Mouse (Mus musculus) limb, embryonic 14.5 days (tissue): ENCODE results near the gene Abca17. TPM values are rescaled to one million over a fixed set of nuclear protein-coding genes. Genes with fewer than 3 reads are reported as not detected.

Source experiments
- ATAC-seq: fragments of 200-750 bp; cut with Nextera tagmentation; 2 replicates; pipeline ENCODE4 v1.8.0; 2017; ENCODE audit warnings: low read depth, moderate number of reproducible peaks, moderate TSS enrichment; ENCODE audit not compliant: low FRiP score
- DNase-seq: peaks from one replicate; pipeline ENCODE4 v3.0.0-alpha.2; 2015; ENCODE audit warnings: low spot score
- H3K27ac ChIP-seq: fragments of 300-500 bp; sonication (generic); replicated peaks from 2 replicates; pipeline ENCODE4 v1.5.1; 2014; ENCODE audit warnings: low read depth, mild to moderate bottlenecking, low read length, moderate library complexity, mixed read lengths
- H3K27me3 ChIP-seq: fragments of 300-500 bp; sonication (generic); 2 replicates; pipeline ENCODE4 v1.6.1; 2014; ENCODE audit warnings: low read length, mixed read lengths; ENCODE audit not compliant: control insufficient read depth, insufficient read depth
- H3K36me3 ChIP-seq: fragments of 300-500 bp; sonication (generic); 2 replicates; pipeline ENCODE4 v1.6.1; 2014; ENCODE audit warnings: mild to moderate bottlenecking, low read length, moderate library complexity, mixed read lengths; ENCODE audit not compliant: control insufficient read depth, insufficient read depth
- H3K4me1 ChIP-seq: fragments of 300-500 bp; sonication (generic); 2 replicates; pipeline ENCODE4 v1.6.1; 2014; ENCODE audit warnings: antibody characterized with exemption, low read length, mixed read lengths; ENCODE audit not compliant: control insufficient read depth, insufficient read depth
- H3K4me2 ChIP-seq: fragments of 300-500 bp; sonication (generic); replicated peaks from 2 replicates; pipeline ENCODE4 v1.6.1; 2014; ENCODE audit warnings: low read depth, mild to moderate bottlenecking, low read length, moderate library complexity; ENCODE audit not compliant: severe bottlenecking
- H3K4me3 ChIP-seq: fragments of 300-500 bp; sonication (generic); replicated peaks from 2 replicates; pipeline ENCODE4 v1.5.1; 2014; ENCODE audit warnings: low read length
- H3K9ac ChIP-seq: fragments of 300-500 bp; sonication (generic); 2 replicates; pipeline ENCODE4 v1.6.1; 2014; ENCODE audit warnings: mild to moderate bottlenecking, low read depth, low read length, moderate library complexity; ENCODE audit not compliant: severe bottlenecking
- H3K9me3 ChIP-seq: fragments of 300-500 bp; sonication (generic); 2 replicates; pipeline ENCODE4 v1.6.1; 2016; ENCODE audit warnings: low read length; ENCODE audit not compliant: control insufficient read depth
- POLR2A ChIP-seq: fragments of 200-500 bp; IDR thresholded peaks from 2 replicates; pipeline ENCODE4 v1.8.0; 2012; ENCODE audit warnings: inconsistent platforms, mild to moderate bottlenecking, moderate library complexity, borderline replicate concordance; ENCODE audit not compliant: insufficient read depth, insufficient read length; ENCODE audit errors: extremely low read depth
- WGBS: fragments of 180-500 bp; shearing (Covaris S2); extraction: QIAGEN DNeasy Blood & Tissue Kit; methylation state at CpG from one replicate; pipeline ENCODE4 v1.1.7; 2014; 5-methylcytosine and 5-hydroxymethylcytosine counted together
- polyA plus RNA-seq, 2 experiments: library from polyadenylated mRNA; depleted of rRNA in 1 of 2; stranded (reverse) in 1 of 2; unstranded in 1 of 2; fragments of >200 nt; fragmentation: Nextera tagmentation in 1 of 2; extraction: Ambion mirVana in 1 of 2; gene quantifications; 2 replicates each; pipeline versions ENCODE4 v1.2.1 to v1.2.3; 2012 to 2014

Abca17 gene
- 0.05 and 0.12 TPM in 2 replicates for polyA plus RNA-seq (2012; rRNA removed)
- polyA plus RNA-seq (2014; fragmentation: Nextera tagmentation; extraction: Ambion mirVana) = 0.14 TPM in 1 of 2 replicates, not detected in the other

DNA sequence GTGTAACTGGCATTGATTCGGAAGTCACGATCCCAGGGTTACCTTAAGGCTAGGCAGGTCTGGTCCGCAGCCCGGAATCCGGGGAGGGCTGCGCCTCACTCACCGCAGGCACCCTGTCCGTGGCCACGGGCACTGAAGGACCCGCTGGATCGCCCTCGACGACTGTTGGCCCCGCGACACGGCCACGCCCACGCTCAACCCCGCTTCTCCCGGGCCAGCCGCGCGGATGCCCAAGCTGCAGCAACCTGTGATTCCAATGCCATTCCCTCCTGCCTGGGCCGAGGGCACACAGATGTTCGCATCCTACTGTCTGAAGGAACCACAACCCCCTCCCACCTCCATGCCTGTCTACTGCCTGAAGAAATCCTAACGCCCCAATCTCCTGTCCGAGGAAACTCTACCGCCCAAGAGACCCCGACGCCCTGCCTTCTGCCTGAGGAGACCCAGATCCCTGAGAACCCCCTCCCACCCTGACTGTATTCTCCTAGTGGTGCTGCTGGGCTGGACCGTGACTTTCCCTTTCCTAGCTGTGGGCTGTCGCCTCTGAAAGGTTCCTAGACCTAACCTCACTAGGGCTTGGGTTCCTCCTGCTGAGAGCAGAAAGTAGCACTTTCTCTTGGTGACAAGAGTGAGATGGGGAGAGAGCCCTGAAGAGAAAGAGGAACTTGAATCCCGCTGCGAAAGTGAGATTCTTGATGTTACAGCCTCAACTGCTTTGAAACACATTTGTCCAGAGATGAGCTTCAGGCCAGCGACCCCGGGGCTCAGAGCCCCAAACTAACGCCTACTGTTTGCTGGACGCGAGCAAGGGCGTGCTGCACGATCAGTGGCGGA, at the start of gene Abca17:
Gene Abca17, minus strand, starts transcription at position 143 of the 834 bp plus-strand sequence.
- DNase-seq (no peak), ATAC-seq (no peak; the same call in 1 of the 2 replicates)
- H3K4me2 ChIP-seq = peak within 1 kb of the TSS; percentile 93
- peaks cover 15% of the 10 kb centered on the region for H3K27me3 ChIP-seq
- H3K36me3 ChIP-seq = no peaks in the 10 kb centered on the region
- H3K9me3 ChIP-seq = no peaks in the 10 kb centered on the region
- H3K4me3 ChIP-seq = peak within 1 kb of the TSS; percentile 73
- H3K9ac ChIP-seq = peak within 1 kb of the TSS; percentile 63
- H3K4me1 ChIP-seq = 0 out of 2 replicates have a peak, but pooled peaks cover 7% of the 10 kb centered on the region
- no peak for TF ChIP-seq POLR2A
- no peak within 1 kb of the TSS for H3K27ac ChIP-seq
- WGBS = 4% methylated on average over 42 of the region's 42 CpGs

DNA sequence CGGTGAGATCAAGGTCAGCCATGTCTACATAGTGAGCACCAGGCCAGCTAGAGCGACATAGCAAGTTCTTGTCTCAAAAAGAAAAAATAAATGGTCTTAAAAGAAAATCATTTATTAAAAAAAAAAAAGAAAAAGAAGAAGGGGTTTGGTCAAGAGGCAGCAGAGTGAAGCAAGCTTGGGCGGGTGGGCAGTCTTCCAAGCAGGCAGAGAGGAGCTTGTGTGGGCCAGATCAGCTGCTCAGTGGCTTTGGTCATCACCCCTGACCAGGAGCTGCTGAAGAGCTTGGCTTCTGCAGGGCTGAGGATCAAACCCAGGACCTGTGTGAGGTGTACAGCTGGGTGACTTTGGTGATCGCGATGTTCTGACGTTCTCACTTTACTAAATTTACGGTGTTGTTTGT, 43.6 kb upstream of the Abca17 start:
- Histone ChIP-seq H3K27ac (no peak overlapping the region), H3K4me2 (no peak overlapping the region), H3K4me1 (no peaks in the 10 kb centered on the region), H3K9me3 (no peaks in the 10 kb centered on the region), H3K27me3 (no peaks in the 10 kb centered on the region), H3K9ac (no peak overlapping the region), H3K4me3 (no peak overlapping the region), H3K36me3 (no peaks in the 10 kb centered on the region; the same call in 1 of the 2 replicates)
- no peak for DNase-seq
- TF ChIP-seq POLR2A = no peak
- no peak for ATAC-seq
- 78% methylated on average over 7 of the region's 7 CpGs for WGBS

DNA sequence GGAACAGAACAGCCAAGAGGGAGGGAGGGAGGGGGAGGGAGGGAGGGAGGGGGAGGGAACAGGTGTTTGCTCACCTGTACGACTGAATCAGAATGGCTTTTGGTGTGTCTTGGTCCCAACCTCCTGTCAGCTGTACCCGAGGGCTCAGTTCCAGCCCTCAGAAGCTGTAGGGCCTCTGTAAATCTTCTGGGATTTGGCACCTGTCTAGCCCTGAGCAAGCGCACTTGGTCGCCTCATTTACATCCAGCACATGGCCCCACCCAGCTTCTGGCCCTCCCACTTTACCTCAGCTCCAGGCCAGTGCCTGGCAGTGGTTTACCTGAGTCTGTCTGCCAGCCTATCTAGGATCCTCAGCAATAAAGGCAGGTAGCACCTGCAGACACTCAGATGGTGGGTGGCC, 42.7 kb upstream of the Abca17 start:
- Histone ChIP-seq H3K4me1 (no peaks in the 10 kb centered on the region), H3K9ac (no peak overlapping the region), H3K27me3 (no peaks in the 10 kb centered on the region), H3K4me2 (no peak overlapping the region), H3K9me3 (no peaks in the 10 kb centered on the region), H3K36me3 (no peaks in the 10 kb centered on the region; the same call in 1 of the 2 replicates), H3K4me3 (no peak overlapping the region), H3K27ac (no peak overlapping the region)
- 8% methylated on average over 3 of the region's 4 CpGs for WGBS
- ATAC-seq (no peak), DNase-seq (no peak)
- no peak for TF ChIP-seq POLR2A

DNA sequence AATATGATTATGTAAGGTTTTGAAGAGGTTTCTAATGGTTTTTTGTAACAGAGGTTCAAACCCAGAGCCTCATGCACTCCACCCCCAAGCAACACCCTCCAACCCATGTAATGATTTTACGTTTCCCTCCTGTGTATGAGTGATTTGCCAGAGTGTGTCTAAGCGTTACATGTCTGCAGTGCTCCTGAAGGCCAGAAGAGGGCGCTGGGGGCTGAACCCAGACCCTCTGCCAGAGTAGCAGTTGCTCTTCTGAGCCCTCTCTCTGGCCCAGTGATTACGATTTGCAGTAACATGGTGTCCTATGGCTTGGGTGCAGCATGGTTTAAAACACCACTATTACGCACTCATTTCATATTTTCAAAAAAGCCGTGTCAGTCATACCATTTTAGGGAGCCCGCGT, 40.3 kb upstream of the Abca17 start:
- ATAC-seq = no peak

DNA sequence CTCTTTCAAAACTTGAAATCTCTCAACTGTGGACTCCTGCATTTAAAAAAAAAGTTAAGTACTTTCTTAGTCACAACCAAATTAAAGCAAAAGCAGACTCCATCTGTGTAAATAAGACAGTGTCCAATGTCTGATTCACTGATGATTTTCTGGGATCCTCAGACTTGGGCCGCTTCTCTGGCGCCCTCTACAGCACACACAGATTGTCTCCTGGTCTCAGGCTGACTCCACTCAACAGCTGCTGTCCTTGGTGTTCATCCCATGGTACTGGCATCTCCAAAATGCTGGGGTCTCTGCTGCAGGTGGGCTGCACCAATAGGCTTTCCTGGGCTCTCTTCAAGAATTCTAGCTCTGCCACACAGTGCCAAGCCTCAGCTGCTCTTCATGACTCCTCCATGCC, 39.0 kb upstream of the Abca17 start:
- H3K9ac ChIP-seq = no peak overlapping the region
- no peak for ATAC-seq
- 5% methylated on average over 2 of the region's 2 CpGs for whole genome bisulfite sequencing
- H3K36me3 ChIP-seq = no peaks in the 10 kb centered on the region
- no peaks in the 10 kb centered on the region for H3K4me1 ChIP-seq
- H3K27ac ChIP-seq = no peak overlapping the region
- no peaks in the 10 kb centered on the region for H3K27me3 ChIP-seq
- no peak overlapping the region for H3K4me2 ChIP-seq
- DNase-seq = peak; percentile 47
- H3K4me3 ChIP-seq = no peak overlapping the region
- no peaks in the 10 kb centered on the region for H3K9me3 ChIP-seq
- TF ChIP-seq POLR2A = no peak

More for the DNA sequence above, 40.3 kb upstream of the Abca17 start:
- Histone ChIP-seq H3K9me3 (no peaks in the 10 kb centered on the region), H3K27ac (no peak overlapping the region), H3K9ac (no peak overlapping the region), H3K4me1 (no peaks in the 10 kb centered on the region), H3K27me3 (no peaks in the 10 kb centered on the region), H3K4me2 (no peak overlapping the region), H3K4me3 (no peak overlapping the region), H3K36me3 (no peaks in the 10 kb centered on the region)
- WGBS = 61% methylated on average over 8 of the region's 8 CpGs
- DNase-seq = no peak
- TF ChIP-seq POLR2A = no peak
